Mouse (Mus musculus) liver, embryonic 14.5 days (tissue): ENCODE data around the gene Tapbp. TPM values are rescaled to one million over a fixed set of nuclear protein-coding genes. Genes with fewer than 3 reads are reported as not detected.
"Not testable (repeated sequence)": the region's sequence is repeated elsewhere in the genome, so short reads cannot be mapped to it uniquely, and the experiment has no call there.

Source experiments
- ATAC-seq: fragments of 200-750 bp; cut with Nextera tagmentation; 2 replicates; pipeline ENCODE4 v1.8.0; 2017; ENCODE audit warnings: moderate number of reproducible peaks, mild to moderate bottlenecking, moderate library complexity; ENCODE audit not compliant: insufficient read depth
- DNase-seq, 3 experiments: peaks; one replicate each; pipeline ENCODE4 v3.0.0-alpha.2; 2012 to 2013; ENCODE audit warnings: low read depth in 3 of 3, low spot score in 3 of 3
- H3K27ac ChIP-seq: fragments of 300-500 bp; sonication (generic); 2 replicates; pipeline ENCODE4 v1.5.1; 2014; ENCODE audit warnings: moderate library complexity, mild to moderate bottlenecking, control low read depth, inconsistent platforms
- H3K27me3 ChIP-seq: fragments of 300-500 bp; sonication (generic); 2 replicates; pipeline ENCODE4 v1.6.1; 2014; ENCODE audit warnings: mild to moderate bottlenecking, low read length, moderate library complexity; ENCODE audit not compliant: control insufficient read depth, insufficient read depth
- H3K36me3 ChIP-seq: fragments of 300-500 bp; sonication (generic); replicated peaks from 2 replicates; pipeline ENCODE4 v1.6.1; 2014; ENCODE audit warnings: low read depth; ENCODE audit not compliant: control insufficient read depth, insufficient read depth
- H3K4me1 ChIP-seq, 2 experiments: fragments of 200-500 bp in 1 of 2; fragments of 300-500 bp in 1 of 2; sonication (generic) in 1 of 2; replicated peaks; 2 replicates each; pipeline ENCODE4 v1.6.1; 2012 to 2014; ENCODE audit warnings: antibody characterized with exemption in 1 of 2, inconsistent platforms in 1 of 2, low read length in 1 of 2; ENCODE audit not compliant: control insufficient read depth in 2 of 2, insufficient read depth in 2 of 2
- H3K4me2 ChIP-seq: fragments of 300-500 bp; sonication (generic); 2 replicates; pipeline ENCODE4 v1.6.1; 2014; ENCODE audit warnings: low read depth, mild to moderate bottlenecking, control low read depth, moderate library complexity
- H3K4me3 ChIP-seq, 2 experiments: fragments of 200-500 bp in 1 of 2; fragments of 300-500 bp in 1 of 2; sonication (generic) in 1 of 2; 2 replicates each; pipeline ENCODE4 v1.5.1; 2012 to 2014; ENCODE audit warnings: low read depth in 2 of 2, low read length in 2 of 2, mild to moderate bottlenecking in 2 of 2, control low read depth in 1 of 2, inconsistent platforms in 1 of 2, moderate library complexity in 1 of 2; ENCODE audit not compliant: insufficient read depth in 1 of 2
- H3K9ac ChIP-seq: fragments of 300-500 bp; sonication (generic); replicated peaks from 2 replicates; pipeline ENCODE4 v1.6.1; 2014; ENCODE audit warnings: mild to moderate bottlenecking, control low read depth, moderate library complexity
- H3K9me3 ChIP-seq: fragments of 300-500 bp; sonication (generic); 2 replicates; pipeline ENCODE4 v1.6.1; 2016; ENCODE audit warnings: low read length, mixed read lengths; ENCODE audit not compliant: control insufficient read depth
- CTCF ChIP-seq: IDR thresholded peaks from 2 replicates; pipeline ENCODE4 v1.5.1; 2016; ENCODE audit warnings: antibody characterized with exemption, low read depth, control low read depth
- EP300 ChIP-seq: IDR thresholded peaks from 2 replicates; pipeline ENCODE4 v1.6.1; 2016; ENCODE audit warnings: antibody characterized with exemption, low read depth
- WGBS: fragments of 180-500 bp; shearing (Covaris S2); extraction: QIAGEN DNeasy Blood & Tissue Kit; methylation state at CpG from one replicate; pipeline ENCODE4 v1.1.7; 2014; ENCODE audit not compliant: insufficient replicate concordance; 5-methylcytosine and 5-hydroxymethylcytosine counted together
- polyA plus RNA-seq, 2 experiments: library from polyadenylated mRNA; depleted of rRNA in 1 of 2; stranded (reverse) in 1 of 2; unstranded in 1 of 2; fragments of >200 nt; fragmentation: Nextera tagmentation in 1 of 2; extraction: Ambion mirVana in 1 of 2; gene quantifications; 2 replicates each; pipeline versions ENCODE4 v1.2.1 to v1.2.3; 2012 to 2014

Tapbp gene
- polyA plus RNA-seq, 2 experiments = 10.6 to 24.0 TPM

GRCm38 (mm10) chr17:33889941-33890532 lies 25.7 kb upstream of the Tapbp start:
- H3K4me3 ChIP-seq = peak overlapping the region; percentile 83 to 85
- peak overlapping the region; percentile 95 for H3K9ac ChIP-seq
- H3K4me1 ChIP-seq = peaks cover 10 to 15% of the 10 kb centered on the region in 2 experiments
- peak overlapping the region; percentile 69 for H3K27ac ChIP-seq
- 0% methylated on average over 37 of the region's 44 CpGs for WGBS
- ATAC-seq = peak; percentile 6
- H3K9me3 ChIP-seq, H3K27me3 ChIP-seq, DNase-seq: not testable (repeated sequence)
- peak overlapping the region; percentile 91 for H3K4me2 ChIP-seq
- peaks cover 18% of the 10 kb centered on the region for H3K36me3 ChIP-seq

GRCm38 (mm10) chr17:33890533-33891059 lies 25.1 kb upstream of the Tapbp start, which contains the start of gene Kifc1:
TSS of gene Kifc1 (minus strand) at chr17:33890661.
- Histone ChIP-seq H3K4me1 (peaks cover 10 to 15% of the 10 kb centered on the region in 2 experiments), H3K4me2 (peak within 1 kb of the TSS; percentile 91), H3K4me3 (peak within 1 kb of the TSS; percentile 83 to 85), H3K9me3 (no peaks in the 10 kb centered on the region), H3K36me3 (peaks cover 14% of the 10 kb centered on the region), H3K27me3 (no peaks in the 10 kb centered on the region), H3K27ac (peak within 1 kb of the TSS; percentile 69), H3K9ac (peak within 1 kb of the TSS; percentile 95)
- ATAC-seq (peak; percentile 96), DNase-seq (peak; percentile 98 to 99 (median 99))
- under 1% methylated on average over 49 of the region's 49 CpGs for WGBS
- TF ChIP-seq CTCF (peak; percentile 100), EP300 (no peak; the same call in 1 of the 2 replicates)

- no peak for DNase-seq
- Histone ChIP-seq H3K4me3 (no peak overlapping the region), H3K4me1 (peaks cover 10 to 15% of the 10 kb centered on the region in 2 experiments), H3K27ac (no peak overlapping the region), H3K27me3 (no peaks in the 10 kb centered on the region), H3K9ac (no peak overlapping the region), H3K4me2 (no peak overlapping the region), H3K36me3 (peaks cover 6% of the 10 kb centered on the region), H3K9me3 (no peaks in the 10 kb centered on the region)
- no peak for ATAC-seq
- 55% methylated on average over 2 of the region's 2 CpGs for WGBS
- TF ChIP-seq CTCF = no peak
- no peak for TF ChIP-seq EP300
Observed at GRCm38 (mm10) chr17:33891357-33891756, 24.3 kb upstream of the Tapbp start.

- H3K4me1 ChIP-seq = peaks cover 10 to 15% of the 10 kb centered on the region in 2 experiments
- H3K9me3 ChIP-seq, H3K36me3 ChIP-seq, H3K4me2 ChIP-seq, H3K27me3 ChIP-seq, H3K27ac ChIP-seq, DNase-seq, ATAC-seq, H3K4me3 ChIP-seq, H3K9ac ChIP-seq: not testable (repeated sequence)
- WGBS = 50% methylated on average over 6 of the region's 6 CpGs
- TF ChIP-seq CTCF = peak; percentile 33; the same call in 1 of the 2 replicates
Observed at GRCm38 (mm10) chr17:33891892-33892291, 23.8 kb upstream of the Tapbp start.

- DNase-seq (no peak), ATAC-seq (no peak)
- no peaks in the 10 kb centered on the region for H3K9me3 ChIP-seq
- H3K4me2 ChIP-seq = no peak overlapping the region
- no peak overlapping the region for H3K9ac ChIP-seq
- no peak for TF ChIP-seq CTCF
- no peak for TF ChIP-seq EP300
- H3K27ac ChIP-seq = no peak overlapping the region
- no peaks in the 10 kb centered on the region for H3K36me3 ChIP-seq
- H3K27me3 ChIP-seq = no peaks in the 10 kb centered on the region
- H3K4me3 ChIP-seq = no peak overlapping the region
- peaks cover 10 to 18% of the 10 kb centered on the region in 2 experiments for H3K4me1 ChIP-seq
- 43% methylated on average over 7 of the region's 7 CpGs for WGBS
Observed at GRCm38 (mm10) chr17:33892429-33892828, 23.3 kb upstream of the Tapbp start.

GRCm38 (mm10) chr17:33893011-33893410 lies 22.7 kb upstream of the Tapbp start:
- not testable (repeated sequence) for H3K4me3 ChIP-seq, H3K9ac ChIP-seq, H3K27me3 ChIP-seq, H3K27ac ChIP-seq, H3K4me2 ChIP-seq, H3K36me3 ChIP-seq, ATAC-seq, DNase-seq, H3K9me3 ChIP-seq
- 62% methylated on average over 4 of the region's 4 CpGs for WGBS
- peaks cover 13 to 18% of the 10 kb centered on the region in 2 experiments for H3K4me1 ChIP-seq
